Mouse (Mus musculus): ENCODE measurements around the gene Efemp1. TPM values are rescaled to one million over a fixed set of nuclear protein-coding genes. Genes with fewer than 3 reads are reported as not detected.
A peak's percentile ranks its signal among the peaks of the same experiment; 100 is the strongest.

Gene Efemp1
- polyA plus RNA-seq (2014; fragmentation: Nextera tagmentation; extraction: Ambion mirVana): 9.5 and 10.1 TPM in 2 replicates

DNA sequence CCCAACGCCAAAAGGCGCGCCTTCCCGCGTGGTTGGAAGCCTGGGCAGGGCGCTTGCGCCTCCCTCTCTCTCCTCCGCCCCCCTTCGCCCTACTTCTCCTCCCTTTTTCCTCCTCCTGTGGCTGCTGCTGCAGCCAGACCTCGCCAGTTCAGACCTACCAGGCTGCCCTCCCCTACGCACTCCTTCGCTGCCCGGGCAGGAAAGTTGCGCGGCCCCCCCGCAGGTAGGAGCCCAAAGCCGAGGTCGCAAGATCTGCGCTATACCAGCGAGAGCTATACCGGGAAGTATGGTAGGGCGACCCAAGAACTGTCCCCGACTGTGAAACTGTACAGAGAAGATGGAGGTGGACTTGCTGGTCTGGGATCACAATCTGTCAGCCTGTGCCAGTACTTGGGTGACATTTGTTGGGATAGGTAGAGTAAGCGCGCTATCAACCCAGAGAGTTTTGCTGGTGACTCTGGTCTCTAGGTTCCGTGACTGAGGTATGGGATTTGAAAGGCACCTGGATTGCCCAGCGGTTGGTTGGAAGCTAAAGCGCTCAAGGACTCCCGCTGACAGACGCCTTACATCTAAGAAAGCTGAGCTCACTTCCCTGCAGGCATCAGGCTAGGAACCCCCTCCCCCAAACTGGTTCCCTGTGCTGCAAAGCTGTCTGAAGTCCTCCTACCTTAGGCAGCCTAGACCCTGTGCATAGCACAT, at the start of gene Efemp1:
TSS of gene Efemp1 (plus strand) at position 103 of the 699 bp plus-strand sequence.
- Histone ChIP-seq H3K27me3 (ENCODE audit: control insufficient read depth, insufficient read depth, low read length) (peaks cover 2% of the 10 kb centered on the region; the same call in 1 of the 2 replicates), H3K9ac (ENCODE audit: low read length) (peak within 1 kb of the TSS; percentile 55), H3K4me1 (replicated peaks; ENCODE audit: control insufficient read depth, insufficient read depth, low read length) (no peaks in the 10 kb centered on the region), H3K9me3 (ENCODE audit: control insufficient read depth, low read length) (no peaks in the 10 kb centered on the region), H3K27ac (ENCODE audit: low read depth, low read length) (no peak within 1 kb of the TSS), H3K36me3 (ENCODE audit: control insufficient read depth, insufficient read depth, low read length) (no peaks in the 10 kb centered on the region), H3K4me3 (ENCODE audit: low read depth, low read length) (peak within 1 kb of the TSS; percentile 48), H3K4me2 (ENCODE audit: low read depth, low read length, severe bottlenecking) (peak within 1 kb of the TSS; percentile 85)
- ATAC-seq (replicated peaks; ENCODE audit: low FRiP score) (peak; percentile 85), DNase-seq (ENCODE audit: low spot score) (peak; percentile 69)
- whole genome bisulfite sequencing: under 1% methylated on average over 30 of the region's 30 CpGs

DNA sequence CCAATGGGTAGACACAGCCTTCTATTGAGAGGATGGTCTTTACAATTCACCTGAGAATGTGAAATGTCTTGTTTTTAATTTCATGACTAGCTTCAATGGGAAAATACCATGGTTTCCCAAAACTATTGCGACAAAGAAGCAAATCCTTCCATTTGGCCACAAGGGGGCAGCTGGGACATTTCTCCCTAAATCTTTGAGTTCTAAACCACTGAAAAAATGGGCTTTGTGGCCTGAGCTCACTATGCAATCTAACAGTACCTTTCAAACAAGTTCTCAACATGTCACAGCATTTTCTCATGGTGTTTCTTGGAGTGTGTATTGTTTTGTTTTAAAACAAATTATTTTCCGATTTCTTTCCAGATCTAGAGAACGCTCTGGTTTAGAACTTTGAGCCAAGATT, 44.3 kb upstream of the Efemp1 start:
- no peak overlapping the region for H3K9ac ChIP-seq (ENCODE audit: low read length)

DNA sequence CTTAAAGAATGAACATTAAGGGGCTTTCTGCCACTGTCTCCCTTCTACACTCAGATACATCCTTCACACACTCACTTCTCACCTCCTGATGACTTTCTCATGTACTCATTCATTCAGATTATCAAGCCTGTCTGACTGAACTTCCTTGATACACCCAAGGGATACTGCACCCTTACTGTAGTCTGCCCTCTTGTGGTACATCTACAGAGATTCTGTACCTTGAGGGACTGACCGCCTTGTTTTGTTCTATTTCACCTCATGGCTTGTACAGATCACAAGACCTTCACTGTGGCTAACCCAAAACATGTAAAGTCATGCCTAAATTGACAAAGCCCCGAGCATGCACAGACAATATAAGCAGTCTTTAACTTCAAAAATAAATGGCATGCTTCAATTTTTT, 41.1 kb upstream of the Efemp1 start:
- H3K4me3 ChIP-seq (ENCODE audit: low read depth, low read length): no peak overlapping the region
- no peaks in the 10 kb centered on the region for H3K27me3 ChIP-seq (ENCODE audit: control insufficient read depth, insufficient read depth, low read length)
- WGBS: 85% methylated on average over 2 of the region's 2 CpGs
- no peak for DNase-seq (ENCODE audit: low spot score)
- no peak for ATAC-seq (replicated peaks; ENCODE audit: low FRiP score)
- no peak overlapping the region for H3K27ac ChIP-seq (ENCODE audit: low read depth, low read length)
- no peak overlapping the region for H3K4me2 ChIP-seq (ENCODE audit: low read depth, low read length, severe bottlenecking)
- no peak overlapping the region for H3K9ac ChIP-seq (ENCODE audit: low read length)
- no peaks in the 10 kb centered on the region for H3K4me1 ChIP-seq (replicated peaks; ENCODE audit: control insufficient read depth, insufficient read depth, low read length)
- H3K36me3 ChIP-seq (ENCODE audit: control insufficient read depth, insufficient read depth, low read length): no peaks in the 10 kb centered on the region
- no peaks in the 10 kb centered on the region for H3K9me3 ChIP-seq (ENCODE audit: control insufficient read depth, low read length)

More for the DNA sequence above, 44.3 kb upstream of the Efemp1 start:
- Histone ChIP-seq H3K36me3 (ENCODE audit: control insufficient read depth, insufficient read depth, low read length) (no peaks in the 10 kb centered on the region), H3K27me3 (ENCODE audit: control insufficient read depth, insufficient read depth, low read length) (no peaks in the 10 kb centered on the region), H3K27ac (ENCODE audit: low read depth, low read length) (no peak overlapping the region), H3K4me1 (replicated peaks; ENCODE audit: control insufficient read depth, insufficient read depth, low read length) (no peaks in the 10 kb centered on the region), H3K4me2 (ENCODE audit: low read depth, low read length, severe bottlenecking) (no peak overlapping the region), H3K9me3 (ENCODE audit: control insufficient read depth, low read length) (no peaks in the 10 kb centered on the region), H3K4me3 (ENCODE audit: low read depth, low read length) (no peak overlapping the region)
- WGBS: 66% methylated on average over 3 of the region's 3 CpGs
- DNase-seq (ENCODE audit: low spot score) (no peak), ATAC-seq (replicated peaks; ENCODE audit: low FRiP score) (no peak)

DNA sequence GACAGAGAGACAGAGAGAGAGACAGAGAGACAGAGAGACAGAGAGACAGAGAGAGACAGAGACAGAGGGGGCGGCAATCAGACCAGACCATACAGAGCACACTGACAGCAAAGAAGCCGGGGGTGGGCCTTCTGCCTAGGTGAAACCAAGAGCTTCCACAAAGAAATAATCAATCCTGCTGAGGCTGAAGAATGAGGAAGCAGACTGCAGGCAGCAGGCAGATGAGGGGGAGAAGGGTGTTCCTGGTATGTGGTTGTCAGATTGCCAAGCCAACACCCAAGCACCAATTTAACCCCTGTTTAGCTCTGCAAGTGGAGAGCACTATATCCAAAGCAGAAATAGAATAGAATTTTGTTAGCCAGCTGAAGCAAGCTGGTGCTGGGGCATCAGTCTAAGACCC, 40.4 kb upstream of the Efemp1 start:
- DNase-seq (ENCODE audit: low spot score) (no peak), ATAC-seq (replicated peaks; ENCODE audit: low FRiP score) (no peak)
- H3K4me3 ChIP-seq (ENCODE audit: low read depth, low read length): no peak overlapping the region
- H3K9ac ChIP-seq (ENCODE audit: low read length): no peak overlapping the region
- no peak overlapping the region for H3K4me2 ChIP-seq (ENCODE audit: low read depth, low read length, severe bottlenecking)
- H3K36me3 ChIP-seq (ENCODE audit: control insufficient read depth, insufficient read depth, low read length): no peaks in the 10 kb centered on the region
- no peak overlapping the region for H3K27ac ChIP-seq (ENCODE audit: low read depth, low read length)
- no peaks in the 10 kb centered on the region for H3K4me1 ChIP-seq (replicated peaks; ENCODE audit: control insufficient read depth, insufficient read depth, low read length)
- no peaks in the 10 kb centered on the region for H3K27me3 ChIP-seq (ENCODE audit: control insufficient read depth, insufficient read depth, low read length)
- 79% methylated on average over 2 of the region's 2 CpGs for WGBS
- no peaks in the 10 kb centered on the region for H3K9me3 ChIP-seq (ENCODE audit: control insufficient read depth, low read length)

DNA sequence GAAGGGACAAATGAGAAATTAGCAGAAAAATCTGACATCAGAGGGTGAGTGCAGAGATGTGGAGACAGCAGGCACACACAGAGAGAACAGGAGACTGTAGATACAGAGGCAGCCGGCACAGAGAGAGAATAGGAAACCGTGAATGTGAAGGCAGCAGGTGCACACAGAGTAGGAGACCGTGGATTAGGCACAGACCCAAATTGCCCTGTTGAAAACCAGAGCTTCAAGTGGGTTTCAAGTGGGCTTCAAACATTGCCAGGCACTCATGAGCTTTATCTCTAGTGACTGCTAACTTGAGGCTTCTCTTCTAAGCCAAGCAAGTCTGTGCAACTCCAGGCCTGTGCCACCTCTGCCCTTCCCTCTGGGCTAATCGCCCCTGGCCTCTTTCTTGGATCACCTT, 35.6 kb upstream of the Efemp1 start:
- ATAC-seq (replicated peaks; ENCODE audit: low FRiP score) (no peak), DNase-seq (ENCODE audit: low spot score) (no peak)
- Histone ChIP-seq H3K9me3 (ENCODE audit: control insufficient read depth, low read length) (no peaks in the 10 kb centered on the region), H3K9ac (ENCODE audit: low read length) (no peak overlapping the region), H3K27ac (ENCODE audit: low read depth, low read length) (no peak overlapping the region), H3K27me3 (ENCODE audit: control insufficient read depth, insufficient read depth, low read length) (no peaks in the 10 kb centered on the region), H3K4me3 (ENCODE audit: low read depth, low read length) (no peak overlapping the region), H3K36me3 (ENCODE audit: control insufficient read depth, insufficient read depth, low read length) (no peaks in the 10 kb centered on the region), H3K4me1 (replicated peaks; ENCODE audit: control insufficient read depth, insufficient read depth, low read length) (no peaks in the 10 kb centered on the region), H3K4me2 (ENCODE audit: low read depth, low read length, severe bottlenecking) (no peak overlapping the region)
- WGBS: 78% methylated on average over 4 of the region's 4 CpGs

DNA sequence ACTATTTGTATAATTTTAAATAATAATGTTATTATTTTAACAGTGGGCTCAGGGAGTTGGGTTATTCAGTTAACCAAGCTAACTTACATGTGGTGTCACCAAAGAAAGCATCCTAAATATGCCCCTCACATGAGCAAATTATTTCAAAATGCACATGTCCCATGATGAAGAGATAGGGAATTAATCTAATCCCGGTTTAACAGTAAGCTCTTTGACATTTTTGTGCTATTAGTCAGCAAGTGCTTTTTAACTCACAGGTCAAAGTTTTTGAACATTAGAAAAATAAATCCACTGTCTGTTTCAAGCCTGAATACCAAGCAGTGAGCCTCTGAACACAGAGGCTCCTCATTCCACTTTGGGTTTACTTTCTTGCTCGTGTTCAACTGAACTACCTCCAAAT, 26.1 kb upstream of the Efemp1 start:
- Histone ChIP-seq H3K9me3 (ENCODE audit: control insufficient read depth, low read length) (no peaks in the 10 kb centered on the region), H3K9ac (ENCODE audit: low read length) (no peak overlapping the region), H3K36me3 (ENCODE audit: control insufficient read depth, insufficient read depth, low read length) (no peaks in the 10 kb centered on the region), H3K4me2 (ENCODE audit: low read depth, low read length, severe bottlenecking) (no peak overlapping the region), H3K27ac (ENCODE audit: low read depth, low read length) (no peak overlapping the region), H3K4me3 (ENCODE audit: low read depth, low read length) (no peak overlapping the region), H3K27me3 (ENCODE audit: control insufficient read depth, insufficient read depth, low read length) (no peaks in the 10 kb centered on the region), H3K4me1 (replicated peaks; ENCODE audit: control insufficient read depth, insufficient read depth, low read length) (no peaks in the 10 kb centered on the region)
- no peak for DNase-seq (ENCODE audit: low spot score)
- ATAC-seq (replicated peaks; ENCODE audit: low FRiP score): no peak
- 86% methylated on average over 2 of the region's 2 CpGs for WGBS

DNA sequence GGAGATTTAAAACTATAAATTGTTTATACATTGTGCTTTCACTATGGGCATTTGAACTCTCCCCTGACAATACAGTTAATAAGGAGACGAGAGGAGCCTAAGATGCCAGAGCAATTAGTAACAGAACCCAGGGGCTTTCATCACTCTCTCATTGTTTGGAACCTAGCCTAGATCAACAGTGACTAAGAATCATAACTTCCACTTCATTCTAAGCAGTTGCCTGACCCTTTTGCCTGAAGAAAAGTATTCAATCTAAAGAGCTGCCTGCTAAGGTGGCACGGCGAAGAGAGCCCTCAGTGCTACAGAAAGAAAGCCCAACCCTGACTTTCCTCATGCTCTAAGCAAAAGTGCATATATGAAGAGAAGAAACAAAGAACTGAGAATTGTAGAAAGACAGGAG, 19.2 kb upstream of the Efemp1 start:
- H3K27ac ChIP-seq (ENCODE audit: low read depth, low read length): no peak overlapping the region
- H3K9ac ChIP-seq (ENCODE audit: low read length): no peak overlapping the region
- ATAC-seq (replicated peaks; ENCODE audit: low FRiP score) (no peak), DNase-seq (ENCODE audit: low spot score) (no peak)
- H3K9me3 ChIP-seq (ENCODE audit: control insufficient read depth, low read length): no peaks in the 10 kb centered on the region
- no peak overlapping the region for H3K4me3 ChIP-seq (ENCODE audit: low read depth, low read length)
- H3K36me3 ChIP-seq (ENCODE audit: control insufficient read depth, insufficient read depth, low read length): no peaks in the 10 kb centered on the region
- H3K4me2 ChIP-seq (ENCODE audit: low read depth, low read length, severe bottlenecking): no peak overlapping the region
- 45% methylated on average over 3 of the region's 3 CpGs for WGBS
- no peaks in the 10 kb centered on the region for H3K27me3 ChIP-seq (ENCODE audit: control insufficient read depth, insufficient read depth, low read length)
- H3K4me1 ChIP-seq (replicated peaks; ENCODE audit: control insufficient read depth, insufficient read depth, low read length): no peaks in the 10 kb centered on the region

DNA sequence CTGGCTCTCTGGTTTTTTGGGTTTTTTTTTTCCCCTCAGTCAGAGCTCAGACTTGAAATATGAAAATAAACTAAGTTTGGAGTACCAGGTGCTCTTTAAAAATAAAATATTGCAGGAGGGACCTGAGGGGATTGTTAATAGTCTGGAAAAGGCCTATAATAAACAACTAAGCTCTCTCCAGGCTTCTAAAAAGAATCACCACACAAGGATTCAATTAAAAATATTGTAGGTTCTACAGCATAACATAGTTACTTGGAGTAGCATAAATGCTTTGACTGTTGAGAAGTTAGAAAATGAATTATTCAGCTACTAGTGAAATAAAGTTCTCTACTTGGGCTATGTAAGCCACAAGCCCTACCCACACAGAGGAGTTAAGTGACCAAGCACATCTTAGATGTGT, 17.9 kb upstream of the Efemp1 start:
- DNase-seq (ENCODE audit: low spot score) (no peak), ATAC-seq (replicated peaks; ENCODE audit: low FRiP score) (no peak)
- no peaks in the 10 kb centered on the region for H3K4me1 ChIP-seq (replicated peaks; ENCODE audit: control insufficient read depth, insufficient read depth, low read length)
- H3K4me3 ChIP-seq (ENCODE audit: low read depth, low read length): no peak overlapping the region
- H3K9me3 ChIP-seq (ENCODE audit: control insufficient read depth, low read length): no peaks in the 10 kb centered on the region
- H3K36me3 ChIP-seq (ENCODE audit: control insufficient read depth, insufficient read depth, low read length): no peaks in the 10 kb centered on the region
- H3K9ac ChIP-seq (ENCODE audit: low read length): no peak overlapping the region
- H3K27ac ChIP-seq (ENCODE audit: low read depth, low read length): no peak overlapping the region
- H3K27me3 ChIP-seq (ENCODE audit: control insufficient read depth, insufficient read depth, low read length): no peaks in the 10 kb centered on the region
- no peak overlapping the region for H3K4me2 ChIP-seq (ENCODE audit: low read depth, low read length, severe bottlenecking)

DNA sequence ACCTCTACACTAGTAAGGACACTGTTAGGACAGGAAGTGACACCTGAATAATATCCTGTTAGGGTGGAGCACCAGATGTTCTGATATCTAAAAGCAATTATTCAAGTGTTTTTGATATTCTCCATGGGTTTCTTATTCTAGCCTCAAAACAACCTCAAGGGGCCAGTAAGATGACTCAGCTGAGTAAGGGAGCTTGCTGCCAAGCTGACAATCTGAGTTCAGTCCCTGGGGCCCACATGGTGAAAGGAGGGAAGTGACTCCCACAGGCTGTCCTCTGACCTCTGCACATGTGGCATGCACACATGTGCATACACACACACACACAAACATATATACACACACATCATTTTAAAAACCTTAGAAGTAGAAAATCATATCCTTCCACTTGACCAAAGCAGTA, 3.2 kb upstream of the Efemp1 start:
- Histone ChIP-seq H3K36me3 (ENCODE audit: control insufficient read depth, insufficient read depth, low read length) (no peaks in the 10 kb centered on the region), H3K9me3 (ENCODE audit: control insufficient read depth, low read length) (no peaks in the 10 kb centered on the region), H3K27ac (ENCODE audit: low read depth, low read length) (no peak overlapping the region), H3K4me1 (replicated peaks; ENCODE audit: control insufficient read depth, insufficient read depth, low read length) (no peaks in the 10 kb centered on the region), H3K27me3 (ENCODE audit: control insufficient read depth, insufficient read depth, low read length) (peaks cover 2% of the 10 kb centered on the region; the same call in 1 of the 2 replicates), H3K9ac (ENCODE audit: low read length) (no peak overlapping the region), H3K4me3 (ENCODE audit: low read depth, low read length) (no peak overlapping the region), H3K4me2 (ENCODE audit: low read depth, low read length, severe bottlenecking) (no peak overlapping the region)
- ATAC-seq (replicated peaks; ENCODE audit: low FRiP score) (no peak), DNase-seq (ENCODE audit: low spot score) (no peak)
